Mouse (Mus musculus): Measurements from ENCODE around the gene Ppp6r1. TPM values are rescaled to one million over a fixed set of nuclear protein-coding genes. Genes with fewer than 3 reads are reported as not detected.

Gene Ppp6r1
- total and polyA plus RNA-seq, 2 experiments = 47.6 to 79.2 TPM

DNA sequence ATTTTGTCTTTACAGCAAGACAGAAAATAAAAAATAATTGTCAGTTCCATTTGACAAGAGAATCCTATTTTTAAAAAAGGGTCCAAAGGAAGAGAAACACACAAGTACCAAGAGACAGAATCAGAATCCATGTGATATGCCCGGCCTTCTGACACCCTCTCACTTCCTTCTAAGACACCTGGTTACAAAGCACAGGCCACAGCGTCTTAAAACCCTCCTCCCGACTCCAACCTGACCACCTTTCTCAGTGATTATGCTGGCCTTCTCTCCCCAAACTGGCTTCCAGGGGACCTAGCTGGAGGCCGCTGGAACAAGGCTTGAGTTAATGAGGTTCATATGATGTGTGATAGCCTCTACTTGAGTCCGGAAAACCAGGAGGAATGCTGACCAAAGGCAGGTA is 5.5 kb downstream of the Ppp6r1 start:
- H3K4me1 ChIP-seq (ENCODE audit: control insufficient read depth, insufficient read depth, low read length) = peaks cover 34% of the 10 kb centered on the region
- H3K79me2 ChIP-seq (ENCODE audit: control insufficient read depth, insufficient read depth, low read length) = peaks cover 47% of the 10 kb centered on the region
- no peak overlapping the region for H3K4me3 ChIP-seq (ENCODE audit: insufficient read depth, low read depth, low read length)
- no peak overlapping the region for H3K9ac ChIP-seq (ENCODE audit: low read depth, low read length)
- peak overlapping the region; percentile 28; the same call in 1 of the 2 replicates for H3K27ac ChIP-seq (replicated peaks; ENCODE audit: insufficient read depth, low read depth, low read length)
- WGBS = 79% methylated on average over 5 of the region's 5 CpGs
- no peaks in the 10 kb centered on the region for H3K27me3 ChIP-seq (ENCODE audit: control insufficient read depth, insufficient read depth, low read length)
- TF ChIP-seq CTCF (IDR thresholded peaks at IDR 0.05; ENCODE audit: low read depth, low read length) = no peak
- TF ChIP-seq POLR2A (IDR thresholded peaks at IDR 0.05; ENCODE audit: extremely low read depth, insufficient read depth, low read length) = no peak
- H3K36me3 ChIP-seq (ENCODE audit: control insufficient read depth, insufficient read depth, low read length) = no peaks in the 10 kb centered on the region
- no peak for DNase-seq (ENCODE audit: extremely low read depth, low read depth, low spot score)

DNA sequence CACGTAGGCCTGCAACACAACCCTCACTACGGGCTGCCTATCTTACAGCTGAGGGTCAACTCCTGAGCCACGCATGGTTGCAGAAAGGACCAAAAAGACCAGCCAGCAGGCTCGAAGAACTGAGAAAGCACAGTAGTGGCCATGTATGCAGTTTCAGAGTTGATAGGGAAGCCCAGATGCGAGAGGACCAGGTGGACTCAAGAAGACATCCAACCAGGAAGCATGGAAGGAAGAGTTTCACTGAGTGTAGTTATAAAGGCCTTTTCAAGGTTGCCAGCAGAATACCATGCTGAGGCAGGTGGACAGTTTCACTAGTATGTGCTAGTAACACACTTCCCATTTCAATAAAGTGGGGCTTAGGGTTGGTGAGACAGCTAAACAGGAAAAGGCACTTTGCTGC is 6.1 kb downstream of the Ppp6r1 start:
- WGBS = 82% methylated on average over 5 of the region's 5 CpGs
- no peak for DNase-seq (ENCODE audit: extremely low read depth, low read depth, low spot score)
- Histone ChIP-seq H3K79me2 (ENCODE audit: control insufficient read depth, insufficient read depth, low read length) (peaks cover 53% of the 10 kb centered on the region), H3K4me3 (ENCODE audit: insufficient read depth, low read depth, low read length) (no peak overlapping the region), H3K36me3 (ENCODE audit: control insufficient read depth, insufficient read depth, low read length) (no peaks in the 10 kb centered on the region), H3K9ac (ENCODE audit: low read depth, low read length) (no peak overlapping the region), H3K4me1 (ENCODE audit: control insufficient read depth, insufficient read depth, low read length) (peaks cover 36% of the 10 kb centered on the region), H3K27ac (replicated peaks; ENCODE audit: insufficient read depth, low read depth, low read length) (no peak overlapping the region), H3K27me3 (ENCODE audit: control insufficient read depth, insufficient read depth, low read length) (no peaks in the 10 kb centered on the region)
- no peak for TF ChIP-seq CTCF (IDR thresholded peaks at IDR 0.05; ENCODE audit: low read depth, low read length)
- no peak for TF ChIP-seq POLR2A (IDR thresholded peaks at IDR 0.05; ENCODE audit: extremely low read depth, insufficient read depth, low read length)

DNA sequence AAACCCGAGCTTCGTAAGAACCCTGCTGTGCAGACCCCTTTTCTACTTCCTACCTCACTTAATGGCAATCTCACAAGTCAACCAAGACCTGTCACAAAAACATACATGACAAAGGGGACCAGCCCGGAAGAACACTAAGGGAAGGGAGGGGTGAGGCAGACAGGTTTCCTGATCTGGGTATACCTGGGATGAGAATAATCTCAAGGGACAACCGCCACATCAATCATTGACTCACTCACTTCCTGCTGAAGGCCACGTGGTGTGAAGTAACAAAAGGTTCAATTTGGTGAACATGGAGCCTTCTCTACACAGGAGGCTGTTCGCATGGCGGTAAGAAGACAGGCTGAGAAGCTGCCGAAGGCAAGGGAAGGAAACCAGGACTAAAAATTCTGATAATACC is 7.2 kb downstream of the Ppp6r1 start:
- WGBS = 52% methylated on average over 8 of the region's 8 CpGs
- Histone ChIP-seq H3K4me3 (ENCODE audit: insufficient read depth, low read depth, low read length) (no peak overlapping the region), H3K27me3 (ENCODE audit: control insufficient read depth, insufficient read depth, low read length) (no peaks in the 10 kb centered on the region), H3K36me3 (ENCODE audit: control insufficient read depth, insufficient read depth, low read length) (no peaks in the 10 kb centered on the region), H3K79me2 (ENCODE audit: control insufficient read depth, insufficient read depth, low read length) (peaks cover 45% of the 10 kb centered on the region), H3K27ac (replicated peaks; ENCODE audit: insufficient read depth, low read depth, low read length) (no peak overlapping the region; the same call in 1 of the 2 replicates), H3K9ac (ENCODE audit: low read depth, low read length) (no peak overlapping the region), H3K4me1 (ENCODE audit: control insufficient read depth, insufficient read depth, low read length) (peaks cover 30% of the 10 kb centered on the region)
- no peak for TF ChIP-seq CTCF (IDR thresholded peaks at IDR 0.05; ENCODE audit: low read depth, low read length)
- TF ChIP-seq POLR2A (IDR thresholded peaks at IDR 0.05; ENCODE audit: extremely low read depth, insufficient read depth, low read length) = no peak
- DNase-seq (ENCODE audit: extremely low read depth, low read depth, low spot score) = peak; percentile 47

DNA sequence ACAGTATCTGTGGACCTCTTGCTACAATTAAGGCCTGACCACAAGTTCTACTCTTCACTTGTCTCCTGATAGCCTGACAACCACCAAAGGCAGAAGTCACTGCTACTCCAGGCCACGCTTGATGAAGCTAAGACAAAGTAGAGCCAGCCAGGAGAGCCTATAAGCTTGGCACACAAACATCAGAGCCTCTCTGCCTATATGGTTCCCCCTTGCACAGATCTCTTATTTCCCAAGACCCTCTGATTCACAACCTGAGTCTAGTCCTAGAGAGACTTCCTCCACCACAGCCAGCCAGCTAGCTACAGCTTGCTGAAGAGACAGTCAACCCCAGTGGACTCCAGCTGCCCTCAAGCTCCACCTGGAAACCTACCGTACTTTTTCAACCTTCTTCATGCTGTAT is 10.8 kb downstream of the Ppp6r1 start:
- Histone ChIP-seq H3K4me1 (ENCODE audit: control insufficient read depth, insufficient read depth, low read length) (peaks cover 17% of the 10 kb centered on the region), H3K27ac (replicated peaks; ENCODE audit: insufficient read depth, low read depth, low read length) (no peak overlapping the region), H3K9ac (ENCODE audit: low read depth, low read length) (no peak overlapping the region; the same call in 1 of the 2 replicates), H3K4me3 (ENCODE audit: insufficient read depth, low read depth, low read length) (no peak overlapping the region), H3K36me3 (ENCODE audit: control insufficient read depth, insufficient read depth, low read length) (peaks cover 16% of the 10 kb centered on the region), H3K79me2 (ENCODE audit: control insufficient read depth, insufficient read depth, low read length) (peaks cover 24% of the 10 kb centered on the region), H3K27me3 (ENCODE audit: control insufficient read depth, insufficient read depth, low read length) (no peaks in the 10 kb centered on the region)
- DNase-seq (ENCODE audit: extremely low read depth, low read depth, low spot score) = no peak
- 73% methylated on average over 2 of the region's 2 CpGs for WGBS
- TF ChIP-seq POLR2A (IDR thresholded peaks at IDR 0.05; ENCODE audit: extremely low read depth, insufficient read depth, low read length) (no peak), CTCF (IDR thresholded peaks at IDR 0.05; ENCODE audit: low read depth, low read length) (no peak)

DNA sequence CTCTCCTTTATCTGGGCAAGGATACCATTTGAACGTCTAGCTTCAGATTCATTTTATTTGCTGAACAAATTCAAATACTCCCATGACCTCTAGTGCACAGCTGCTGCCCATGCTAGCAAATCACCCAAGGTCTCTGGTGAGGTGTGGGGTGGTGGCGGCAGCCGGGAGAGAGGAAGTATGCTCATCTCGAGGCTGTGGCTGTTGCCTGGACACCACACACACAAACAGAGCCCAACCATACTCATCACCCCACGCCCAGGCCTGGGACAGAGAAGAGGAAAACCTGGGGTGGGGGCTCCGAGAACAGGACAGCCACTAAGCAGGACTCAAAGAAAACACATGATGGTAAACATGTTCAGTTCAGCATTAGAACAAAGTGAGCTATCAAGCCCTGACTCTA is 11.5 kb downstream of the Ppp6r1 start:
- Histone ChIP-seq H3K36me3 (ENCODE audit: control insufficient read depth, insufficient read depth, low read length) (peaks cover 17% of the 10 kb centered on the region), H3K79me2 (ENCODE audit: control insufficient read depth, insufficient read depth, low read length) (peaks cover 17% of the 10 kb centered on the region), H3K27me3 (ENCODE audit: control insufficient read depth, insufficient read depth, low read length) (no peaks in the 10 kb centered on the region), H3K9ac (ENCODE audit: low read depth, low read length) (no peak overlapping the region), H3K4me1 (ENCODE audit: control insufficient read depth, insufficient read depth, low read length) (peaks cover 11% of the 10 kb centered on the region), H3K27ac (replicated peaks; ENCODE audit: insufficient read depth, low read depth, low read length) (no peak overlapping the region), H3K4me3 (ENCODE audit: insufficient read depth, low read depth, low read length) (no peak overlapping the region)
- no peak for TF ChIP-seq POLR2A (IDR thresholded peaks at IDR 0.05; ENCODE audit: extremely low read depth, insufficient read depth, low read length)
- no peak for TF ChIP-seq CTCF (IDR thresholded peaks at IDR 0.05; ENCODE audit: low read depth, low read length)
- DNase-seq (ENCODE audit: extremely low read depth, low read depth, low spot score) = no peak
- 19% methylated on average over 6 of the region's 6 CpGs for WGBS

DNA sequence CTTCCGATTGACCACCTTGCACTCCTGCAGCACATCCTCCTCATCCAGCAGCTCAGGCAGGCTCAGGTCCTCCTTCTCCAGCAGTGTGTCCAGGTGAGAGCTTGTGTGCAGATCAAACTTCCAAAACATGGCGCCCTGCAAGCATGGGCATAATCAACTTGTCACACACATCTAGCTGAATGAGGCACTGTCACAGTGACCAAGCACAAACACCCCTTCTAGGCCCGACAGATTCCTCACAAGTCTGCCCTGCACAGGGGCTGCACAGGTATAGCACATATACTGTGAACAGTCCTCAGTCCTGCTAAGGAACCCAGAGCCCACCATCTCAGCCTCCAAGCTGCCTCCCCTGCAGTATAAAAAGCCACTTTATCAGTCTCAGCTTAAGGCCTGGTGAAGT is 12.0 kb downstream of the Ppp6r1 start:
- no peak overlapping the region for H3K9ac ChIP-seq (ENCODE audit: low read depth, low read length)
- H3K36me3 ChIP-seq (ENCODE audit: control insufficient read depth, insufficient read depth, low read length) = peaks cover 22% of the 10 kb centered on the region
- H3K27ac ChIP-seq (replicated peaks; ENCODE audit: insufficient read depth, low read depth, low read length) = no peak overlapping the region
- WGBS = 85% methylated on average over 3 of the region's 3 CpGs
- peaks cover 9% of the 10 kb centered on the region for H3K4me1 ChIP-seq (ENCODE audit: control insufficient read depth, insufficient read depth, low read length)
- H3K79me2 ChIP-seq (ENCODE audit: control insufficient read depth, insufficient read depth, low read length) = peaks cover 16% of the 10 kb centered on the region; the same call in 1 of the 2 replicates
- no peak for DNase-seq (ENCODE audit: extremely low read depth, low read depth, low spot score)
- H3K27me3 ChIP-seq (ENCODE audit: control insufficient read depth, insufficient read depth, low read length) = no peaks in the 10 kb centered on the region
- TF ChIP-seq POLR2A (IDR thresholded peaks at IDR 0.05; ENCODE audit: extremely low read depth, insufficient read depth, low read length) = no peak
- no peak for TF ChIP-seq CTCF (IDR thresholded peaks at IDR 0.05; ENCODE audit: low read depth, low read length)
- H3K4me3 ChIP-seq (ENCODE audit: insufficient read depth, low read depth, low read length) = no peak overlapping the region

Measured in liver, adult 2 months (tissue).